Mouse (Mus musculus): ENCODE data around the gene Acvr1.

DNA sequence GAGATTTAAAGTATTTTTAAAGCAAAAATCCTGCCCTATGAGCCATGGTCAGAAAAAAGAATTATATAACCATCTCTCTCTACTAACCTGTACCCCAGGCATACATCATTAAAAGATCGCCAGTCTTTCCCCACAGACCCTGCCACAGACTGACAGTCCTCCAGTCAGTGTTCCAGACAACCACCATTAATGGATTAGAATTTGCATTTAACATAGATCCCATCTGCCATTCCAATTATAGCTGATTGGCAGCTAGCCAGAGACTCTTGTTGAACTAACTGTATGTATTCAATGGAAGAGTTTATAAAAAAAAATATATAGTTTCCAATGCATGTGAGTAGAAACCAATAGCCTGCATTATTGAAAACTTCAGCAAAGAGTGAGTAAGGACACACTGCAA, 187.5 kb downstream of the Acvr1 start:
- TF ChIP-seq POU5F1 (IDR thresholded peaks at IDR 0.05; ENCODE audit: borderline replicate concordance, low read length) (no peak), CTCF (conservative IDR thresholded peaks at IDR 0.05; ENCODE audit: low read length) (no peak), NANOG (IDR thresholded peaks at IDR 0.05; ENCODE audit: borderline replicate concordance, low read length) (no peak)
